Mouse (Mus musculus): ENCODE measurements at regions not wholly inside any gene's neighbourhood (a gene's known extent, or its start where the extent isn't known, plus 50 kb on each side); places are given as distances from the start of the nearest gene placed in this dataset.

DNA sequence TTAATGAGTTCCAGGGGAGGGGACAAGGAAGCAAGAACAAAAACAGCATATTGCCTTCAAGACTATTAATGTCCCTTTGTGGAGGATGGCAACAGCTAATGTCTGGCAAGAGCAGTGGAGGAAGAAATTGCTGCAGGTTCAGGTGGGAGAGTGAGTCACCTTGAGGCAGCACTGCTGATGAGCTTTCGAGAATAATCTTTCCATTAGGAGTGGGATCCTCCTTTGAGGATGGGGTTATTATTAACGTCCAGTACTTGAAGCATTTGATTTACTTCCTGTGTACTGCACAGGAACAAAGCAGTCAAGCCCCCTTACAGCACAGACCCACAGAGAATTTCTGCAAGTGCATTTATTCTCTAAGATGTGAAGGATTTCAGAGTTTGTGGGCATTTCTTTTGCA is 671.2 kb upstream of the Stxbp6 start:
- no peak for DNase-seq (ENCODE audit: low read depth, low spot score)

DNA sequence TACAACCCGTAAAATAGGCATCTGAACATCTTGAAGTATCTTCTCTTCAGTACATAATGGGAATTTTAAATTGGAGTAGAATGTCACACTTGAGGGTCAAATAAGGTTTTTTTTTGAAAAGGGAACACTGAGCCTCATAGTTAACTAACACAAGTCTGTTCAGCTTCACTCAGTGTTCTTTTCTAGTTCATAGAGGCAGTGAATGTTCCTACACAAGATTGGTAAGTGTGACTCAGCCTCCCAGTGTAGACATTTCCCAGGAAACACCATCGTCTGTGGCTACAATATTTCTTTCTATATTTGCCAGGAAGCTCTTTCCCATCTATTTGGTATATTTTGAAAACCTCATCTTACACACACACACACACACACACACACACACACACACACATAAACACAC is 670.1 kb upstream of the Stxbp6 start:
- DNase-seq (ENCODE audit: low read depth, low spot score) = no peak

DNA sequence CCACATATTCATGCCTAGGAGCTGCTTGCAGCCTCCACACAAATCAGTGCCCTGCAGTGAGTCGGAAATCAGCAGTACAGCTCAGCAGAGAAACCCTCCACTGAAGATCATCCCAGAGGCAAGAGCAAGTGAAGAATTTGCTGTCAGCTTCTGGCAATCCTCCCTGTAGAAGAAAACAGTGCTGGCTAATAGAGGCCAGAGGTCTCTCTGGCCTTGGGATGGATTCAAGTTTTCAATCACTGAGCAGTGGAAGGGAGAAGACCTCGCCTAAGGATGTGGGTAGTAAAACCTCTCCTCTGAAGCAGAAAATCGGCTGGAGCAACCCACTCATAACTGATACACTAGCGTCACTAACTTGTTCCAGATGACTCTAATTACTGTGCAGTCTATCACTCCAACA is 659.2 kb upstream of the Stxbp6 start:
- peak; percentile 30 for DNase-seq (ENCODE audit: low read depth, low spot score)

- no peak for DNase-seq (ENCODE audit: low read depth, low spot score)
Observed at GRCm38 (mm10) chr12:45724565-45725370, 650.3 kb upstream of the Stxbp6 start.

- DNase-seq (ENCODE audit: low read depth, low spot score) = no peak
Observed at GRCm38 (mm10) chr12:45711351-45711750, 636.8 kb upstream of the Stxbp6 start.

DNA sequence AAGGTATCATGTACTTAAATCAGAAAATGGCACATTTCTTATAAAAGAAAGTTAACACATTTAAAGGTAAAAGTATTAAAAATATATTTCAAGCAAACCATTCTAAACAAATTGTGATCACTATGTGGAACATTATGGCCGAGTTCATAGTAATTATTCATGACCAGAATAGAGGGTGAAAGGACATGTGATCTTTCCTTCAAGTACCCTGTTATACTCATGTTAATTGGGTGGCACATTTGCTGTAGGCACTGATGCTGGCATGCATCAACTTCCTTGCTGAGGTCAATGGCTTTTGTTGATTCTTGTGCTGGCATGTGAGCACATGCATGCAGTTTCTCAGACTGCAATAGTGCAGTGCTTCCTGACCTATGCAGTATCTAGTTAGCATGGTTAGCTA is 636.3 kb upstream of the Stxbp6 start:
- no peak for DNase-seq (ENCODE audit: low read depth, low spot score)

- DNase-seq (ENCODE audit: low read depth, low spot score) = no peak
Observed at GRCm38 (mm10) chr12:45689291-45689690, 614.8 kb upstream of the Stxbp6 start.

DNA sequence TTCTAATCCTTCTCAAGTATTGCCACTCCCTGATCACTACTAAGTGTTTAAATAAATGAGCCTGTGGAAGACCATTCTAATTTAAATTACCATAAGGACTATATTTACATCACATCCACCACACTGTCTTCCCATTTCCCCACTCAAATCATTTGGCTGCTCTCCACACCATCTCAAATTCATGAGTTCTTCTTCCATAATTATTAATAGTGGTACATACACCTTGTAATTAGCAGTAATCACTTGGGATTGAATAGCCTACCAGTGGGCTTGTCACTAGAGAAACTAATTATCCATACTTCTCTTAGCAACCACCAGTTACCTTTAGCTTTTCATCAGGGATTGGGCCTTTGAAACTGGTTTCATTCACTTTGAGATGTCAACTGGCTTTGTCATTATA is 612.3 kb upstream of the Stxbp6 start:
- DNase-seq (ENCODE audit: low read depth, low spot score) = no peak

DNA sequence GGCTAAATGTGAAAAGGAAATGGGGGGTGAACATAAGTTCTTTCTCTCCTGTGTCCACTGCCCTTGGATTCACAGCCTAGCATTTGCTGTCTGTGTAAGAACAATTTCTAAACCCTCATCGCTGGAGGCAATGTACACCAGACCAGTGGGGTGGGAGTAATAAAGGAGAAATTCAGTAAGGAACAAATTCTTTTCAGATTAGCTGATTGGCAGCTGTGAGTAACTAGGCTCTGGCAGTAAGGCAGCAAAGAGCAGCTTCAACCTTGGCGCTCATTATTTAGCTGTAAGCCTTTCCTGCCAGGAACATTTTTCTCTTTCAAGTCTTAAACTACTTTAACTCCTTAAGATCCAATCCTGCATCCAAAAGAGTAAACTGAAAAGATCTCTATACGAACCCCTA is 597.9 kb upstream of the Stxbp6 start:
- DNase-seq (ENCODE audit: low read depth, low spot score) = no peak

DNA sequence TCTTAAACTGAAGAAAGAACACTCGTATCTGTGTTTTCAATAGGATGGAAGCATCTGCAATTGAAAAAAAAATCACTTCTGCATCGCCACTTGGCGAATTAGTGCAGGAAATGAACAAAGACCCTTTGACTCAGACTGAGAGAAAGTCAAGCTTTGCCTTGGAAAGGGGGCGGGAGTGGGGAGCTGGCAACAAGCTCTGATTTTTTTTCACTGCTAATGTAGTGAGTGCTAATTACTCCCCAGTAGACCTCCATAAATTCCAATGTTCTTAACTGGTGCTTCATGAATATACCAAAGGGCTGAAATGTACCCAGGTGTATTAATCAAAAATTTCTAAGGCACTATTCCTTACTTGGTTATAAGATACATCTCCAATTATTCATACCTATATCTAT is 597.0 kb upstream of the Stxbp6 start:
- no peak for DNase-seq (ENCODE audit: low read depth, low spot score)

GRCm38 (mm10) chr12:45670874-45671553 is 596.5 kb upstream of the Stxbp6 start:
- DNase-seq (ENCODE audit: low read depth, low spot score) = no peak

GRCm38 (mm10) chr12:45670246-45670873 is 595.9 kb upstream of the Stxbp6 start:
- no peak for DNase-seq (ENCODE audit: low read depth, low spot score)

DNA sequence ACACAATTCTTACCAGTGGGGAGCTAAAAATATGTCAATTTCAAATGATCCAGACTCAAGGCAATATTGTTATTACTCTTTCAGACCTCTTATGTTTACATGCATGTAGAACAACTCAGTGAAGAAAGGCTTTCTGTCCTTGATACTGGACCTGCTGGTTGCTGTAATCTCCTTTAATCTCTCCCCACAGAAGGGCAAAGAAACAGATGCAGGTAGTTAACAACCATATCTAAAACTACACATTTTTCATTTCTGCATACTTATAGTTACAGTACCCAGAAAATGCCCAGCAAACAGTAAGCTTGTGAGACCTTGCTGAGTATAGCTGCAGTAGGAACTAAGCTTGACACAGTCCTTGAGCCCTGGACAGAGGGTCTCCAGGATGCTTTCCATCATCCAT is 585.1 kb upstream of the Stxbp6 start:
- DNase-seq (ENCODE audit: low read depth, low spot score) = no peak

DNA sequence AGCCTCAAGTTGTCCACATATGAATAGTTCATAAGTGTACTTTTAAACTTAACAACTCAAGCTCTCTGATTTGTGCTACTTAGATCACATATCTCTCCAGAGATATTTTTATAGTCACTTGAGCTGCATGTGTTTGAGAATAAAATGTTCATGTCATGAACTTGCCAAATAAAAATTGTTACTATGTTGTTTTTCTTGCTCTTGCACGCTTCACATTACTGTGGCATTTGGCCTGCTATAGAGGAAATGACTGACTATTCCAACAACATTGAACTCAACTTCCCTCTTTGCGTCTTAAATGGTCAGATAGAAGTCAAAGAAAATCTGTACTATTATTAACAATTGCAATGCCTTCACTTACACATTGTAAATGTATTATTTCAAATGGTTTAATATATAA is 582.1 kb upstream of the Stxbp6 start:
- DNase-seq (ENCODE audit: low read depth, low spot score) = no peak

GRCm38 (mm10) chr12:45648654-45649053 is 574.1 kb upstream of the Stxbp6 start:
- no peak for DNase-seq (ENCODE audit: low read depth, low spot score)

DNA sequence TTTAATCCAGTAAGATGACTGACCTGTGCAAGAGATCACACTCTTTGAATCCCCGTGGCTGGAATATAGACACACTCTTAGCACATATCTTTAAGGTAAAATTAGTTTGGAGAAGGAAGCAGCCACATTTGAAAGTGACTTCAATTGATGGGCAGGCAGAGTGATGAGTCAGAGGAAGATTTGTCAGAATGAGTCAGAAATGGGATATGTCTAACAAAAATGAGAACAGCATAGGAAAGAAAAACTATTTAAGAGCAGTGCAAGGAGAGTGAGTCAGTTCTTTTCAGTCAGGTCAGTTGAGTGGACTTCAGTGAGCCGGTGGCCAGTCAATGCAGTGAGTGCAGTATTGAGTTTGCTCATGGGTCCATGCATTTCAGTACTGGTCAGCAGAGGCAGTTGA is 569.7 kb upstream of the Stxbp6 start:
- DNase-seq (ENCODE audit: low read depth, low spot score) = no peak

DNA sequence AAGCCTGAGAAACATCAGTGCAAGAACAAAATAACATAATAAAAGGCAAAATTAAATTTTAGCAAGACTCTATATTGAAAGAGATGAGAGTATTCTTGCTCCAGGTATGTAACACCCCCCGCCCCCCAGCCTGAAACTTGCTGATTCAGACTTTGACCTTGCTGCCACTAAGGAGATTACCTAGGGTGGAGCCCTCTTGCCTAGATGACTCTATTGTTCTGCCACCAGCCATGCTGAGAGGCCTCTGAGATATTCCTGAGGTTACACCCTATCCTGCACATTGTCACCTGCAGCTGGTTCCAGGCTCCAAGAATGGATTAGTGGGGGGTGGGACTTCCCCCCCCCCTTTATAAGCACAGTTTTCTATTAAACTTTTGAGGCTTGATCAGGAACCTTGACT is 548.3 kb upstream of the Stxbp6 start:
- no peak for DNase-seq (ENCODE audit: low read depth, low spot score)

- DNase-seq (ENCODE audit: low read depth, low spot score) = no peak
Observed at GRCm38 (mm10) chr12:45620056-45620455, 545.5 kb upstream of the Stxbp6 start.

GRCm38 (mm10) chr12:45614509-45615150 is 540.1 kb upstream of the Stxbp6 start:
- peak; percentile 47 for DNase-seq (ENCODE audit: low read depth, low spot score)

DNA sequence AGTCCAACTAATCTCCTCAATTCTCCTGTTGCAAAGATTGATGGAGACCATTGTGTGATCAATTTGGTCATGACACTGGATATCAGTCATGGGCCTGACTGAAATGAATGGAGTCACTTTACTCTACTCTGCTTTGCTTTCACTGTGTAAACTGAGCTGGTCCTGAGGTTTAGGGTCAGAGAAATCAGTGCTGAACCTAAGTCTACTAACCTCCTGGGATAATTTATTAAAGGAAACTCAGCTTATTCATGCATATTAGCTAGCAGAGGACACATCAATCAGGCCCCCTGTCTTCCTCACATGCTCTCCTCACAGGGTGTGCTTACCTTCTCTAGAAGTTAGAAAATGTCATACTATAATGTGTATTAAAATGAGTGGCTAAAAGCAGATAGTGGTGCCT is 539.6 kb upstream of the Stxbp6 start:
- DNase-seq (ENCODE audit: low read depth, low spot score) = peak; percentile 64

DNA sequence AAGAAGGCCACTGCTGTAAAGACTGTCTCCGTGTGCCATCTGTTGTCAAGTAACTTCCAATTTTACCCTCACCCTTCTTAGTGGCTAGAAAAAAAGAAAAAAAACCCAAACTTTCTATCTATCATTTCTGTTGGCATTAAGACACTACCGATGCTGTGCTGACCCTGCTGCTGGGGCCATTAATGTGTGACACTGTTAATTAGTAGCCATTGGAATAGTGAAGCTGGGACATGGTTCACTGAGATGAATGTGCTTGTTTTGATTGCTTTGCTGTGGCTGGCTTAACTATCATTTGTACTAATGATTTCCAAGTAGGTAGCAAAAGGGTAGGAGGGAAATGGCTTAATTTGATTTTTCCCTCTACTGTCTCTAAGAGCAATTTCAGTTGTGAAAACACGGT is 524.9 kb upstream of the Stxbp6 start:
- DNase-seq (ENCODE audit: low read depth, low spot score) = no peak

DNA sequence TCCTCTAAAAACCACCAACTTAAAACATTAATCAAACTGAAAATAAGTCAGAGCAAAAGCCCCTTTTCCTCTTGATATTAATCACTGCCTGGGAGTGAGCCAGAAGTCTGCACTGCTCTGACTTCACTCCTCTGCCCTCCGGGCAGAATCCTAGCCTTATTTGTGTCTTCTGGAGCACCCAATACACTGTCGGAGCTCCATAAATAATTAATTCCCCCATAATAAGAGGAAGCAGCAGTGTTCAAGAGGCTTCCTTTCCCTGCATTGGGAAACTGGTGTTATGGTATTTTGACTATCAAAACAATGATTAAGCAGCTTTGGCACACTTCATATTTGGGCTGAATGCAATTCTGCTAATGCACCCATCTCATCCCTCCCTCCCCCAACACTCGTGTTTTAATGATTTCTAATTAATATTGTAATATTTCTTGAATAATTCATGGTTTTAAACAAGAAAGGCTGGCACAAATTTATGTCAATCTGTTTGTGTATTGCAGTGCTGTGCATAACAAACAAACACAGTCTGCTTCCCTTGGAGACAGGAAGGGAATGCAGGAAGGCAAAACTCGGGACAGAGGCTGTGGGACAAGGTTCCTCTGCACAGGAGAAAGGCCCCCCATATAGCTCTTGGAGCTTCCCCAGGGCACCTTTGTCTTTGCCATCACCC is 523.5 kb upstream of the Stxbp6 start:
- DNase-seq (ENCODE audit: low read depth, low spot score) = peak; percentile 35

All from mesoderm, embryonic 11.5 days (tissue).